Mouse (Mus musculus) liver, embryonic 11.5 days (tissue): Measurements from ENCODE around the gene Il4. TPM values are rescaled to one million over a fixed set of nuclear protein-coding genes. Genes with fewer than 3 reads are reported as not detected.

Experiments
- ATAC-seq: fragments of 200-750 bp; cut with Nextera tagmentation; replicated peaks from 2 replicates; pipeline ENCODE4 v1.8.0; 2017; ENCODE audit warnings: moderate number of reproducible peaks, mild to moderate bottlenecking, moderate TSS enrichment, moderate library complexity; ENCODE audit not compliant: low FRiP score
- DNase-seq: peaks from one replicate; pipeline ENCODE4 v3.0.0-alpha.2; 2017; ENCODE audit warnings: low spot score
- H3K27ac ChIP-seq: fragments of 300-500 bp; sonication (generic); 2 replicates; pipeline ENCODE4 v1.5.1; 2014; ENCODE audit warnings: mild to moderate bottlenecking, low read depth, low read length, control low read depth
- H3K27me3 ChIP-seq: fragments of 300-500 bp; sonication (generic); replicated peaks from 2 replicates; pipeline ENCODE4 v1.6.1; 2014; ENCODE audit warnings: low read length, mixed read lengths; ENCODE audit not compliant: control insufficient read depth, insufficient read depth
- H3K36me3 ChIP-seq: fragments of 300-500 bp; sonication (generic); 2 replicates; pipeline ENCODE4 v1.6.1; 2014; ENCODE audit warnings: mild to moderate bottlenecking, low read length, moderate library complexity, mixed read lengths; ENCODE audit not compliant: control insufficient read depth, insufficient read depth
- H3K4me1 ChIP-seq: fragments of 300-500 bp; sonication (generic); replicated peaks from 2 replicates; pipeline ENCODE4 v1.6.1; 2014; ENCODE audit warnings: low read length, mixed read lengths; ENCODE audit not compliant: control insufficient read depth, insufficient read depth
- H3K4me2 ChIP-seq: fragments of 300-500 bp; sonication (generic); 2 replicates; pipeline ENCODE4 v1.6.1; 2014; ENCODE audit warnings: mild to moderate bottlenecking, control low read depth, moderate library complexity
- H3K4me3 ChIP-seq: fragments of 300-500 bp; sonication (generic); 2 replicates; pipeline ENCODE4 v1.5.1; 2014; ENCODE audit warnings: low read depth, low read length, control low read depth
- H3K9ac ChIP-seq: fragments of 300-500 bp; sonication (generic); 2 replicates; pipeline ENCODE4 v1.6.1; 2014; ENCODE audit warnings: low read depth, low read length, control low read depth
- H3K9me3 ChIP-seq: fragments of 300-500 bp; sonication (generic); 2 replicates; pipeline ENCODE4 v1.6.1; 2016; ENCODE audit warnings: low read length, inconsistent platforms, mixed read lengths; ENCODE audit not compliant: control insufficient read depth
- WGBS: fragments of 180-500 bp; shearing (Covaris S2); extraction: QIAGEN DNeasy Blood & Tissue Kit; methylation state at CpG from one replicate; pipeline ENCODE4 v1.1.7; 2014; 5-methylcytosine and 5-hydroxymethylcytosine counted together
- polyA plus RNA-seq: library from polyadenylated mRNA; unstranded; fragments of >200 nt; fragmentation: Nextera tagmentation; extraction: Ambion mirVana; gene quantifications from 2 replicates; pipeline ENCODE4 v1.2.1, GENCODE M21; 2014

The Il4 gene
- polyA plus RNA-seq, 1 experiment from 2014 or later: 3.2 TPM

GRCm38 (mm10) chr11:53633644-53634043 lies 15.2 kb upstream of the Il4 start:
- no peaks in the 10 kb centered on the region for H3K36me3 ChIP-seq
- H3K27me3 ChIP-seq: peaks cover 28% of the 10 kb centered on the region
- H3K9me3 ChIP-seq: no peaks in the 10 kb centered on the region
- 85% methylated on average over 7 of the region's 7 CpGs for WGBS
- no peak for ATAC-seq
- H3K4me1 ChIP-seq: peaks cover 14% of the 10 kb centered on the region
- H3K4me2 ChIP-seq: no peak overlapping the region
- no peak overlapping the region for H3K27ac ChIP-seq
- H3K4me3 ChIP-seq: no peak overlapping the region
- H3K9ac ChIP-seq: no peak overlapping the region
- DNase-seq: no peak

GRCm38 (mm10) chr11:53632122-53632733 lies 13.8 kb upstream of the Il4 start:
- Histone ChIP-seq H3K4me3 (no peak overlapping the region), H3K27ac (no peak overlapping the region), H3K9ac (no peak overlapping the region), H3K4me1 (peaks cover 20% of the 10 kb centered on the region), H3K9me3 (no peaks in the 10 kb centered on the region), H3K4me2 (no peak overlapping the region), H3K27me3 (peaks cover 21% of the 10 kb centered on the region), H3K36me3 (no peaks in the 10 kb centered on the region)
- ATAC-seq: no peak
- no peak for DNase-seq
- WGBS: 75% methylated on average over 14 of the region's 14 CpGs

GRCm38 (mm10) chr11:53627859-53628258 lies 9.4 kb upstream of the Il4 start:
- peak; percentile 79 for ATAC-seq
- H3K27ac ChIP-seq: peak overlapping the region; percentile 14; the same call in 1 of the 2 replicates

DNA sequence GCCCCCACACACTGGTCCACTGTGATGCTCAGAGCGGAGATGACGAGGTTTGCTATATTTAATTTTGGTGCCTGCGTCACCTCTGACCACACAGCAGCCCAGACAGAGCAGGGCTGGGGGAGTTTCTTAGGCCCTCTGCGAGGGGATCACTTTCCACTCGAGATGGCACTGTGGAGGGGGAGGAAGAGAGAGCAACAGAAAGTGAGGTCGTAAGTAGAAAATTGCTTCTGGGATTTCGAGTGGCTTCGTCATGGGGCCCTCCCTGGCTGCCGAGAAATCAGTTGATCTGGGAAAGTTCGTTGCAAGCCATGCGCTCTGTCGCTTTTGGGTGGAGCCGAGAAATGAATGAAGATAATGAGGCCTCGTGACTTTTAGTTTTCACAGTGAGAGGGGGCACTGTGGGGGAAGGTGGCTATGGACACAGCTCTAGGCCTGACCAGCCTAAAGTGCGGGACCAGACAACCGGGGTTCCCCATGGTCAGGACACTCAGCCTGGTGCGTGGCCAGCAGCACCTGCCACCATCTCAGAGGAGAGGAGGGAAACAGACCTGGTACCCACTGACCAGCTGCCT lies 8.4 kb upstream of the Il4 start:
- H3K9ac ChIP-seq: peak overlapping the region; percentile 31
- ATAC-seq (peak; percentile 56), DNase-seq (no peak)
- 48% methylated on average over 17 of the region's 17 CpGs for whole genome bisulfite sequencing
- 0 out of 2 replicates have a peak, but pooled peaks cover 2% of the 10 kb centered on the region for H3K9me3 ChIP-seq
- peaks cover 30% of the 10 kb centered on the region for H3K4me1 ChIP-seq
- H3K27ac ChIP-seq: peak overlapping the region; percentile 16
- H3K4me3 ChIP-seq: no peak overlapping the region
- H3K27me3 ChIP-seq: no peaks in the 10 kb centered on the region
- H3K4me2 ChIP-seq: 0 out of 2 replicates have a peak overlapping the region, but pooled peaks have one; percentile 2
- no peaks in the 10 kb centered on the region for H3K36me3 ChIP-seq

More at GRCm38 (mm10) chr11:53627859-53628258, 9.4 kb upstream of the Il4 start:
- peaks cover 25% of the 10 kb centered on the region for H3K4me1 ChIP-seq
- no peaks in the 10 kb centered on the region for H3K36me3 ChIP-seq
- no peaks in the 10 kb centered on the region for H3K27me3 ChIP-seq
- no peak overlapping the region for H3K4me2 ChIP-seq
- whole genome bisulfite sequencing: 4% methylated on average over 1 of the region's 1 CpGs
- 0 out of 2 replicates have a peak, but pooled peaks cover 2% of the 10 kb centered on the region for H3K9me3 ChIP-seq
- H3K9ac ChIP-seq: peak overlapping the region; percentile 25; the same call in 1 of the 2 replicates
- no peak for DNase-seq
- H3K4me3 ChIP-seq: no peak overlapping the region

DNA sequence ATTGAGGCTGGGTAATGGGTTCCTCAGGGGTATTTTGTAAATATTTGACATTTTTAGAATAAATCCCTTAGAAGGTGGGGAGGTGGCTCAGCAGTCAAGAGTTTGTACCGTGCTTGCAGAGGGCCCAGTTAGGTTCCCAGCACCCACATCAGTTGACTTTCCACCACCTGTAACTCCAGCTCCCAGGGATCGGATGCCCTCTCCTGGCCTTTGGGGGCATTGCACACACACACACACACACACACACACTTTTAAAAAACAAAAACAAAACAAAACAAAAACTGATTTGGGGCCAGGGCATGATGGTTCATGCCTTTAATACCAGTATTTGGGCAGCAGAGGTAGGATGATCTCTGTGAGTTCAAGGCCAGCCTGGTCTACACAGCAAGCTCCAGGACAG lies 5.7 kb upstream of the Il4 start:
- no peak overlapping the region for H3K4me2 ChIP-seq
- H3K9me3 ChIP-seq: 0 out of 2 replicates have a peak, but pooled peaks cover 2% of the 10 kb centered on the region
- H3K27me3 ChIP-seq: no peaks in the 10 kb centered on the region
- WGBS: 89% methylated on average over 2 of the region's 2 CpGs
- ATAC-seq (no peak), DNase-seq (no peak)
- H3K4me3 ChIP-seq: no peak overlapping the region
- no peak overlapping the region for H3K9ac ChIP-seq
- no peak overlapping the region for H3K27ac ChIP-seq
- H3K4me1 ChIP-seq: peaks cover 40% of the 10 kb centered on the region
- no peaks in the 10 kb centered on the region for H3K36me3 ChIP-seq

- 73% methylated on average over 9 of the region's 9 CpGs for WGBS
- H3K27me3 ChIP-seq: no peaks in the 10 kb centered on the region
- H3K9me3 ChIP-seq: 0 out of 2 replicates have a peak, but pooled peaks cover 2% of the 10 kb centered on the region
- no peaks in the 10 kb centered on the region for H3K36me3 ChIP-seq
- H3K4me2 ChIP-seq: no peak overlapping the region
- DNase-seq (no peak), ATAC-seq (no peak)
- H3K9ac ChIP-seq: no peak overlapping the region
- no peak overlapping the region for H3K27ac ChIP-seq
- H3K4me1 ChIP-seq: peaks cover 46% of the 10 kb centered on the region
- no peak overlapping the region for H3K4me3 ChIP-seq
Observed at GRCm38 (mm10) chr11:53623573-53623972, 5.1 kb upstream of the Il4 start.

DNA sequence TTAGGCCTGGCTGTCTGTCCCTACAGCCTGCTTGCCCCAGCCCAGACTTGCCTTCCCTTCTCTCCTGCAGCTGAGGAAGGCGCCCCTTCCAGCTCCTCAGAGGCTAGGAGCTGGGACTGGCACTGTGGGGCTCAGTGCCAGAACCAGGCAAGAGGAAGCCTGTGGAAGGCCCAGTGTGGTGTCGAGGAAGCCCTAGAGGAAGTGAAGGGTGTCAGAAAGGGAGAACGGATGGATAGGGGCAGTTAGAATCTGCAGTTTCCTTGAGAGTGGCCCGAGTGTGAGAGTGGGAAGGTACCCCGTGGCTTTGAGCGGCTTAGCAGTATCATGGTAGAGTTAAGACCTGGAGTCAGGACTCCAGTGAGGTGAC lies 4.0 kb upstream of the Il4 start:
- no peak for ATAC-seq
- H3K4me2 ChIP-seq: no peak overlapping the region
- 63% methylated on average over 6 of the region's 6 CpGs for WGBS
- 0 out of 2 replicates have a peak, but pooled peaks cover 2% of the 10 kb centered on the region for H3K9me3 ChIP-seq
- H3K9ac ChIP-seq: no peak overlapping the region
- no peaks in the 10 kb centered on the region for H3K36me3 ChIP-seq
- peaks cover 51% of the 10 kb centered on the region for H3K4me1 ChIP-seq
- H3K4me3 ChIP-seq: no peak overlapping the region
- no peak overlapping the region; the same call in 1 of the 2 replicates for H3K27ac ChIP-seq
- H3K27me3 ChIP-seq: no peaks in the 10 kb centered on the region
- no peak for DNase-seq

DNA sequence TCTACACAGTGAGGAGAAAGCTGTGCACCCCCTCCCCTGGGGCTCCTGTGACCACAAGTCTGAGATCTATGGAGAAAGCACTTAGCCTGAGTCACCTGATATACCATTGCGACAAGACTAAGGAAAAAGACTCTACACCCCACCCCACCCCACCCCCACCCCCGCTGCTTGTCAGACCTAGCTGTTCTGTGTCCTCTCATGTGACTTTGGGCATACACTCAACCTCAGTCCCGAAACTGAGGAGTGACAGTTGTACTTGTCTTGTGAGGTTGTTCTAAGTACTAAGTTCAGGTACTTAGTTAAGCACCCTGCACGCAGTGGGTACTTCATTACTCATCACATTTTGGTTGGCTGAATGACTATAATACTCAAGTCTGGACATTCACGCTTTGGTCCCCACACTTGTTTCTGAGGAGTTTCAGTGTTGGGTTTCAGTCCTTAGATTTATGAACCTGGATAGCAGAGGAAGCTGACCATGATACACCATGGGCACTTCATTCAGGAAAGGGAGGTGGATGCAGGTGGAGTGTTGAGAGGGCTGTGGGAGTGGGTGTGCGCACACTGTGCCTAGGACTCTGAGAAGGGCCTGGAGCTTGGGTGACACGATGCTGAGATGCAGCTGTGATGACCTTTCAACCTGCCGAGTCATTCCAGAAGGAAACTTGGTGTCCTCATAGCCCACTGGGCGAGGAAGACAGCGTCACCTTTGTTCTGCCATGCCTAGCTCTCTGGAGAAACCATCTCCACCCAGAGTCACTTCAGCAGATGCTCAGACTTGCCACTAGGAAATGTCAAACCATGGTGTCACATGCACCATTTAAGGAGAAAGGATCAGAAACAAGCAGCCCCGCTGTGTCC lies 3.3 kb upstream of the Il4 start:
- ATAC-seq (no peak), DNase-seq (no peak)
- 73% methylated on average over 11 of the region's 11 CpGs for WGBS
- Histone ChIP-seq H3K27ac (no peak overlapping the region), H3K4me2 (no peak overlapping the region), H3K27me3 (no peaks in the 10 kb centered on the region), H3K4me3 (no peak overlapping the region), H3K36me3 (no peaks in the 10 kb centered on the region), H3K9me3 (0 out of 2 replicates have a peak, but pooled peaks cover 2% of the 10 kb centered on the region), H3K4me1 (peaks cover 52% of the 10 kb centered on the region), H3K9ac (no peak overlapping the region)
